Mouse (Mus musculus): ENCODE data around the gene Gucy1b1.

GRCm38 (mm10) chr3:82054283-82054974, 20.1 kb downstream of the Gucy1b1 start:
- no peak for TF ChIP-seq POLR2A (IDR thresholded peaks at IDR 0.05; ENCODE audit: extremely low read depth, insufficient read depth, low read length)
- TF ChIP-seq CTCF (IDR thresholded peaks at IDR 0.05; ENCODE audit: low read depth, low read length), result no peak
